Mouse (Mus musculus): Measurements from ENCODE around the gene Cd300lb. TPM values are rescaled to one million over a fixed set of nuclear protein-coding genes. Genes with fewer than 3 reads are reported as not detected.

The Cd300lb gene
- polyA plus RNA-seq (2012), result not detected in 2 replicates

DNA sequence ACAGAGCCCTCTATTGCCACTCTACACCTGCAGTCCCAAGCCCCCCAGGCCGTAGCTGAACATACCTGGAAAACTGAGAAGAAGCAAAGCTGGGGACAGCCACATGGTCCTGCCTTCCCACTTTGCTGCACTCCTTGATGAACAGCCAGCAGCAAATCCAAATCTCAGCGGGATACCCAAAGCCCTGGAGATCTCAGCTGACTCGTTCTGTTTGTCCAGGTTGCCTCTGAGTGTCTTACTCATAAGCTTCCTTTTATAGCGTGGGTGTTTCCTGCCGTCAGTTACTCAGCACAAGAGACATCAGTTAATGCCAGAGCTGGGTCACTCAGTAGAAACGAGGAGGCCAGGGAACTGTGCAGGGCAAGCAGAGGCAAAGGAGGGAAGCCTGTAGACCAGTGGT, at the start of gene Cd300lb:
Cd300lb (minus strand) TSS at position 243 of the 400 bp plus-strand sequence.
- no peak for TF ChIP-seq GATA1 (IDR thresholded peaks at IDR 0.05; ENCODE audit: low read length)

- TF ChIP-seq GATA1 (IDR thresholded peaks at IDR 0.05; ENCODE audit: low read length), result no peak
Observed at GRCm38 (mm10) chr11:114981866-114982265, 47.7 kb upstream of the Cd300lb start.

GRCm38 (mm10) chr11:114972726-114973125, 38.5 kb upstream of the Cd300lb start:
- TF ChIP-seq GATA1 (IDR thresholded peaks at IDR 0.05; ENCODE audit: low read length), result no peak

DNA sequence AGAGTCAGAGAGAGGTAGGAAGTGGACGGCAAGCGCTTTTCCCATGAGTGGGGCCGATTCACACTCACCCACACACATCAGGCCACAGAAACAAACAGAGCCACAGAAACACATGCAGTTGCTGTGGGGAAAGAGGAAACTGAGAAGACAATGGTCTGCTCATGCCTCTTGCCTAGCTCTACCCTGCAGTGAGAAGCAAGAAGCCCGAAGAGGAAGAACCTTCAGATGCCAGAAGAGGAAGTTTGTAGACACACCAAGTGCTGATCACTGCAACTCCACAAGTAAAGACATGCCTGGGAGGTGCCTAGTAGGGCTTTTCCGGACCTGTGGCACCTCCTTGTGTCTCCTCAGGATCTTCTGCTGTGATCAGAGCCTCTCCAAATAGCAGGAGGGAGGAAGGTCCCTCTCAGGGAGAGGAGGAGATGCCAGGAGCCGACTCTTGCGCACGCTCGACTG, 34.6 kb upstream of the Cd300lb start, which contains the start of gene Cd300c:
Cd300c (minus strand) TSS at position 406 of the 456 bp plus-strand sequence.
- TF ChIP-seq GATA1 (IDR thresholded peaks at IDR 0.05; ENCODE audit: low read length), result no peak

DNA sequence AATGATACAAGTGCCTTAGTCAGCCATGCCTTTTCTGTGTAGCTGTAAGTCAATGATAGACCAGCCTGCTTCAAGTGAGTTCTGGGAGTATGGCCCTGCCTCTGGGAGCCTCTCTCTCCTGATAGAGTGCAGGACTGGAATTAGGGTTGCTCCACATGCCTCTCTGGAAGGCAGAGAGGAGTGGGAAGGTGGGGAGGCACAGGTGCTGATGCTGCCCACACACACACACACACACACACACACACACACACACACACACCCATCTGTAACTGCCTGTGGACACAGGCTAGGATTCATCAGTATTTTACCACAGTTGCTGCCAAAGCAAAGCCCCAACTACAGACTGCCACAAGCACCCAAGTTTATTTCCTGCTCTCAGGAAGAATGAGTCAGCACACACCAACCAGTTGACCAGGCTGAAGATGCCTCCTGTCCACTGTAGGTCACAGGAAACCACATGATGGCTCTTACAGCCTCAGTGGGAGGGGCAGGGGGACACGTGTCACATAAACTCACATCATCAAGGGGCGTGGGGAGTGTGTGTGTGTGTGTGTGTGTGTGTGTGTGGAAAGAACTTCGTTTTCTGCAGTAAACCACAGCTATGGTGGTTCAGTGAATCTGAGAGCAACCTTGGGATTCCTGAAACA, 31.1 kb upstream of the Cd300lb start:
- TF ChIP-seq GATA1 (IDR thresholded peaks at IDR 0.05; ENCODE audit: low read length), result no peak

GRCm38 (mm10) chr11:114960369-114960768, 26.2 kb upstream of the Cd300lb start:
- no peak for TF ChIP-seq GATA1 (IDR thresholded peaks at IDR 0.05; ENCODE audit: low read length)

DNA sequence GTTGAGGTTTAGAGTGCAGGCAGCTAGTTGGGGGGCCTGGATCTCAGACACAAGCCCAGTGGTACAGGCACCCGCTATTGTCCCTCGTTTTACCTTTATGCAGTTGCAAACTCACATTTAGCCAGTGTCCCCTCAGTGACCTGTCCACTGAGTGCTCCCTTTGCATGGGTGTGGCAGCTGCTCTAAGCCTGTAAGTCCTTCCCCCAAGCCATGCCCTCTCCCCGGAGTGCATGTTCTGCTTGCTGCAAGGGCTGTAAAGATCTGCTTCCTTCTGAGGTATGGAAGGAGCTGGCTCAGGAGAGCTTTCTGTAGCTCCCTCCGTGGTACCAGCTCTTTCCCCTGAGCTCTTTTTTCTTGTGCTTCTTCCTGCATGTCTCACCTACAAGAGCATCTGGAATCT, 595 bp downstream of the Cd300lb start:
- TF ChIP-seq GATA1 (IDR thresholded peaks at IDR 0.05; ENCODE audit: low read length), result no peak

DNA sequence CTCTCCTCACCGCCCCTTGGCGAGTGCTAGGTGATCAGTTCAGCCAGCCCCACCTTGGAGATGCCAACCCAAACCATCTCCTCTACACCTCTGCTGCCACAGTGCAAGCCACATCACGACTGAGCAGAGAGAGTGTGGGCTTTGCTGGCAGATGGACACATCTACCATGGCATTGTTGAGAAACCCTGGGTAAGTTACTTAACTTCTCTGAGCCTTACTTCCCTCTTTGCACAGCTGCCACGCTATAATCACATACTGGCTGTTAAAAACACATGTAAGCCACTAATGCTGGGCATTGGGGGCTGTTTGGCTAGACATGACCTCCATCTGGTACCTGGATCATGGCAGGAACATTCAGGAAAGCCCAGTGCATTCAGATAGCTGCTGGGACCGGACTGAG, 3.1 kb downstream of the Cd300lb start:
- TF ChIP-seq GATA1 (IDR thresholded peaks at IDR 0.05; ENCODE audit: low read length), result no peak

DNA sequence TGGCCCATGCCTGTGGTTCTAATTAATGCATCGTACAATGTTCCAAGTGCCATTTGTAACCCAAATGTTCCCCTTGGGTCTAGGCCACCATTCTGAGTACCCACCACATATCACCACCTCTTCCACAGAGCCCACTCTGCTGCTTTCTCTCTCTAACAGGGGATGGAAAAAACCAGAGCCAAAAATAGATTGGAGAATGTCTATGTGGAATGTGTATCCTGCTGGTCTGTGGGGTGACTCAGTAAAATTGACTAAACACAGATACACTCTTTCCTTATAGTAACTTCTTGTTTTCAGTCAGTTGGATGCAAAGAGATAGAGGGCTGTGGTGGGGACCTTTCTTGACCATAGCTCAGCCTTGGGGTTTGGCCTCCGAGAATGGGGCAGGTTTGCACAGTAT, 4.6 kb downstream of the Cd300lb start:
- TF ChIP-seq GATA1 (IDR thresholded peaks at IDR 0.05; ENCODE audit: low read length), result no peak

DNA sequence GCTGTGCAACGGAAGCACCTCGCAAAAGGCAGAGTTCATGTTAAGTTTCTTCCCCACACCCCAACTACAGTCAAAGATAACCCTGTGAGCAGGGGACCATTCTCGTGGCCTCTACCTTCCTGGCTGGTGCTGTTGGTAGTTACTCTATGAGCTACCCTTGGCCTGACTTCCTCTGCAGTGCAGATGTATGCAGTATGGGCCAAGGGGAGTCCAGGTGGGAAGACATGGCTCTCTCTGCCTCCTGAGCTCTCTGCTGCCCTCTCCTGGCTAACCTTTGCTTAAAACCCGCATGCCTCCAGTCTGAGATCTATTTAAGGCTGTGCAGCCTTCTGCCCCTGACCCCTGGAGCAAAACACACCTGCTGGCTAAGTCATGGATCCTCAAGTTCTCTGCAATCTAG, 10.2 kb downstream of the Cd300lb start:
- no peak for TF ChIP-seq GATA1 (IDR thresholded peaks at IDR 0.05; ENCODE audit: low read length)

DNA sequence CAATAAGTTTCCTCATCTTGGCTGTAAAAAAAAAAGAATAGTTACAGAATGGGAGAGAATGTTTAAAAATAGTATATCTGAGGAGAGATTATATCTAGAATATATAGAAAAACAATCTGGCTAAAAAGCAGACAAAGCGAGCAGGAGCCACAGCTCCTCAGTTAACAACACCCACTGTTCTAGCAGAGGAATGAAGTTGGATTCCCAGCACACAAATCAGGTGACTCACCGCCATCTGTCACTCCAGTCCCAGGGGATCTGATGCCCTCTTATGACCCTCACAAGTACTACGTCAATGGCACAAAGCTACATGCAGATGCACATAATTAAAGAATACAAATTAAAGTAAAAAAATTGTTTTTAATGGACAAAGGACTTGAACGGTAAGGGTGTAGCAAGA, 11.7 kb downstream of the Cd300lb start:
- no peak for TF ChIP-seq GATA1 (IDR thresholded peaks at IDR 0.05; ENCODE audit: low read length)

DNA sequence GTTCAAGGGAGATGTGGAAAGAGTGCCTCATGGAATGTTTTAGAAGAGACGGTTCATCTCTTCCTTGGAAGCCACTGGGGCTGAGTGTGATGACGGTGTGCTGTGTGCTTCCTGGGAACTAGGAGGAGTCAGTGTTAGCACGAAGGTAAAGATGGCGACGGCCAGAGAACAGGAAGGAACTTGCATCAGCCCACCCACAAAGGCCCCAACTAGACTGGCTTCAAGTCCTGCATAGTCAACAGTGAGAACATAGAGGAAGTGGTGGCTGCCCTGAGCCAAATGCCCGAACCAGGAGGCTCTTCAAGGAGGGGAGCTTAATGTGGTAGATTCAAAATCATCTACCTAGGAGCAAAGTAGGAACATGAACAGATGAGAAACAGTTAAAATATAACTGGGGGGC, 17.1 kb downstream of the Cd300lb start:
- no peak for TF ChIP-seq GATA1 (IDR thresholded peaks at IDR 0.05; ENCODE audit: low read length)

GRCm38 (mm10) chr11:114914978-114915377, 19.2 kb downstream of the Cd300lb start:
- no peak for TF ChIP-seq GATA1 (IDR thresholded peaks at IDR 0.05; ENCODE audit: low read length)

DNA sequence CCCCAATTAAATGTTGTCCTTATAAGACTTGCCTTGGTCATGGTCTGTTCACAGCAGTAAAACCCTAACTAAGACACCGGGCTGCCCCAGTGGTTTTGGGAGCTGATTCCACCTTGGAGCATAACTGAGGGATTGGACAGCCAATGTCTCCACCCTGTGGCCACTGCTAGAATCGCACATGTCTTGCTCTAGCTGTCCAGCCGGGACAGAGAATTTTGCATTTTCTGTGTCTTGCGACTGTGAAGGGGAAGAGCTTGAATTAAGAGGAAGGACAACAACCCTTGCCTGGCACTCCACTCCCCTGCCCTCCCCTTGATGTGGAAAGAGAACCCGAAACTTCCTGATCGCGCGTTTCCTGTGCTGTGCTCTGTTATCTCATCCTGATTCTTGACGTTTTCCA, 21.3 kb downstream of the Cd300lb start:
- no peak for TF ChIP-seq GATA1 (IDR thresholded peaks at IDR 0.05; ENCODE audit: low read length)

DNA sequence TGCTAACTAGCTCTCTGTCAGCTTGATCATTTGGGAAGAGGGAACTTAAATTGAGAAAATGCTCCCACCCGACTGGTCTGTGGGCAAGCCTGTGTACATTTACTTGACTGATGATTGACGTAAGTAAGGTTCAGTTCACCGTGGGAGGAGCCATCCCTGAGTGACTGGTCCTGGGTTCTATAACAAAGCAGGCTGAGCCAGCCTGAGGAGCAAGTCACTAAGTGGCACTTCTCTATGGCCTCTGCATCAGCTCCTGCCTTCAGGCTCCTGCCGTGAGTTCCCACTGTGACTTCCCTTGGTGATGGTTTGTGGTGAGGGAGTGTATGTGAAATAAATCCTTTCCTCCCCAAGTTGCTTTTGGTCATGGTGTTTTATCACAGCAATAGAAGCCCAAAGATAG, 26.1 kb downstream of the Cd300lb start:
- TF ChIP-seq GATA1 (IDR thresholded peaks at IDR 0.05; ENCODE audit: low read length), result no peak

DNA sequence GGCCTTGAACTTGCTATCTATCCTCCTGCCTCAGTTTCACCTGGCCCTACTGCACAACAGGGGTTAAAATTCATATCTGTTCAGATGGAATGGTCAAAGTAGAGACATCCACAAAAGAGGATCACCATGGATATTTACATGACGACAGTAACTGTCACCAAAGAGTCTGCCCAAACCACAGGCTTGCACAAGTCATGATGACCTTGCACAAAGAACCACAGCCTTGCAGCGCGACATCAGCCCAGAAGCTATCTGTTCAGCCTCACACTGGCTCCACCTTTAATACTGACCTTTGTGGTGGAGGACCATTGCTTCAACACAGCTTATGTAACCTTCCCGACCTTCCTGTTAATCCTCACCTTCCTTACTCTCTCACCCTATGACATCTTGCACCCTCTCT, 26.6 kb downstream of the Cd300lb start:
- no peak for TF ChIP-seq GATA1 (IDR thresholded peaks at IDR 0.05; ENCODE audit: low read length)

GRCm38 (mm10) chr11:114903224-114903623, 31.0 kb downstream of the Cd300lb start:
- no peak for TF ChIP-seq GATA1 (IDR thresholded peaks at IDR 0.05; ENCODE audit: low read length)

GRCm38 (mm10) chr11:114898026-114898425, 36.2 kb downstream of the Cd300lb start:
- TF ChIP-seq GATA1 (IDR thresholded peaks at IDR 0.05; ENCODE audit: low read length), result no peak
